Mouse (Mus musculus) stomach, postnatal 0 days (tissue): ENCODE measurements around the gene Cd55b. TPM values are rescaled to one million over a fixed set of nuclear protein-coding genes. Genes with fewer than 3 reads are reported as not detected.
A peak's percentile ranks its signal among the peaks of the same experiment; 100 is the strongest.
"Not testable (repeated sequence)": the region's sequence is repeated elsewhere in the genome, so short reads cannot be mapped to it uniquely, and the experiment has no call there.

Source experiments
- ATAC-seq: fragments of 200-750 bp; cut with Nextera tagmentation; 2 replicates; pipeline ENCODE4 v1.8.0; 2017; ENCODE audit not compliant: low FRiP score, low TSS enrichment
- DNase-seq: peaks from one replicate; pipeline ENCODE4 v3.0.0-alpha.2; 2016; ENCODE audit warnings: low spot score
- H3K27ac ChIP-seq: fragments of 300-500 bp; sonication (generic); replicated peaks from 2 replicates; pipeline ENCODE4 v1.5.1; 2014; ENCODE audit warnings: mild to moderate bottlenecking, control low read depth
- H3K27me3 ChIP-seq: fragments of 300-500 bp; sonication (generic); 2 replicates; pipeline ENCODE4 v1.6.1; 2014; ENCODE audit warnings: low read length; ENCODE audit not compliant: control insufficient read depth, insufficient read depth
- H3K36me3 ChIP-seq: fragments of 300-500 bp; sonication (generic); 2 replicates; pipeline ENCODE4 v1.6.1; 2014; ENCODE audit warnings: low read length, mixed read lengths; ENCODE audit not compliant: control insufficient read depth, insufficient read depth
- H3K4me1 ChIP-seq: fragments of 300-500 bp; sonication (generic); replicated peaks from 2 replicates; pipeline ENCODE4 v1.6.1; 2014; ENCODE audit warnings: antibody characterized with exemption; ENCODE audit not compliant: control insufficient read depth, insufficient read depth
- H3K4me2 ChIP-seq: fragments of 300-500 bp; sonication (generic); replicated peaks from 2 replicates; pipeline ENCODE4 v1.6.1; 2014; ENCODE audit warnings: low read depth, mild to moderate bottlenecking, control low read depth, moderate library complexity
- H3K4me3 ChIP-seq: fragments of 300-500 bp; sonication (generic); 2 replicates; pipeline ENCODE4 v1.5.1; 2014; ENCODE audit warnings: low read depth, low read length, control low read depth
- H3K9ac ChIP-seq: fragments of 300-500 bp; sonication (generic); 2 replicates; pipeline ENCODE4 v1.6.1; 2014; ENCODE audit warnings: mild to moderate bottlenecking, low read length, control low read depth, mixed read lengths
- H3K9me3 ChIP-seq: fragments of 300-500 bp; sonication (generic); 2 replicates; pipeline ENCODE4 v1.6.1; 2016; ENCODE audit warnings: low read length; ENCODE audit not compliant: control insufficient read depth
- CTCF ChIP-seq: IDR thresholded peaks from 2 replicates; pipeline ENCODE4 v1.5.1; 2016; ENCODE audit warnings: antibody characterized with exemption, low read depth, mild to moderate bottlenecking, moderate library complexity
- EP300 ChIP-seq: optimal IDR thresholded peaks from 2 replicates; pipeline ENCODE3; 2016; ENCODE audit warnings: antibody characterized with exemption
- WGBS: fragments of 180-500 bp; shearing (Covaris S2); extraction: QIAGEN DNeasy Blood & Tissue Kit; methylation state at CpG from one replicate; pipeline ENCODE4 v1.1.7; 2014; 5-methylcytosine and 5-hydroxymethylcytosine counted together
- polyA plus RNA-seq: library from polyadenylated mRNA; unstranded; fragments of >200 nt; fragmentation: Nextera tagmentation; extraction: Ambion mirVana; gene quantifications from 2 replicates; pipeline ENCODE4 v1.2.1, GENCODE M21; 2015

The Cd55b gene
- polyA plus RNA-seq, 1 experiment from 2014 or later: 0.42 TPM

- H3K4me1 ChIP-seq, DNase-seq, H3K4me2 ChIP-seq, H3K9ac ChIP-seq, H3K27ac ChIP-seq, H3K27me3 ChIP-seq, H3K4me3 ChIP-seq, H3K36me3 ChIP-seq, H3K9me3 ChIP-seq: not testable (repeated sequence)
- peak; percentile 69 for ATAC-seq
- 0 out of 2 replicates have a peak, but pooled peaks have one; percentile 15 for TF ChIP-seq CTCF
Observed at GRCm38 (mm10) chr1:130397109-130397508, 25.7 kb downstream of the Cd55b start.

GRCm38 (mm10) chr1:130387282-130387681, 35.5 kb downstream of the Cd55b start:
- DNase-seq, H3K4me3 ChIP-seq, H3K9ac ChIP-seq, H3K4me1 ChIP-seq, H3K4me2 ChIP-seq, H3K9me3 ChIP-seq, H3K27me3 ChIP-seq, H3K36me3 ChIP-seq, ATAC-seq, H3K27ac ChIP-seq: not testable (repeated sequence)

GRCm38 (mm10) chr1:130377726-130378429, 44.9 kb downstream of the Cd55b start:
- H3K27ac ChIP-seq: no peak overlapping the region
- H3K4me2 ChIP-seq: no peak overlapping the region
- ATAC-seq: no peak
- 90% methylated on average over 14 of the region's 14 CpGs for whole genome bisulfite sequencing
- H3K4me1 ChIP-seq: no peaks in the 10 kb centered on the region
- no peak overlapping the region for H3K9ac ChIP-seq
- no peaks in the 10 kb centered on the region for H3K27me3 ChIP-seq
- TF ChIP-seq CTCF (no peak), EP300 (no peak)
- H3K36me3 ChIP-seq: no peaks in the 10 kb centered on the region
- no peak overlapping the region for H3K4me3 ChIP-seq
- H3K9me3 ChIP-seq: no peaks in the 10 kb centered on the region
- no peak for DNase-seq

GRCm38 (mm10) chr1:130374173-130374785, 48.5 kb downstream of the Cd55b start:
- Histone ChIP-seq H3K27me3 (no peaks in the 10 kb centered on the region), H3K4me2 (no peak overlapping the region), H3K4me3 (no peak overlapping the region), H3K4me1 (no peaks in the 10 kb centered on the region), H3K36me3 (no peaks in the 10 kb centered on the region), H3K27ac (no peak overlapping the region), H3K9ac (no peak overlapping the region), H3K9me3 (no peaks in the 10 kb centered on the region)
- ATAC-seq (no peak), DNase-seq (no peak)
- WGBS: 56% methylated on average over 3 of the region's 3 CpGs
- TF ChIP-seq CTCF: no peak
- no peak for TF ChIP-seq EP300

- no peak for ATAC-seq
- TF ChIP-seq EP300 (no peak), CTCF (no peak)
- H3K4me1 ChIP-seq: no peaks in the 10 kb centered on the region
- H3K36me3 ChIP-seq: no peaks in the 10 kb centered on the region
- no peaks in the 10 kb centered on the region for H3K27me3 ChIP-seq
- no peak overlapping the region for H3K4me2 ChIP-seq
- no peak overlapping the region for H3K27ac ChIP-seq
- H3K4me3 ChIP-seq: no peak overlapping the region
- DNase-seq: no peak
- H3K9me3 ChIP-seq: no peaks in the 10 kb centered on the region
- 16% methylated on average over 2 of the region's 2 CpGs for WGBS
- no peak overlapping the region for H3K9ac ChIP-seq
Observed at GRCm38 (mm10) chr1:130373398-130374083, 49.3 kb downstream of the Cd55b start.

GRCm38 (mm10) chr1:130371895-130372528, 50.8 kb downstream of the Cd55b start:
- H3K36me3 ChIP-seq: no peaks in the 10 kb centered on the region
- H3K27ac ChIP-seq: no peak overlapping the region
- no peaks in the 10 kb centered on the region for H3K9me3 ChIP-seq
- no peak overlapping the region for H3K9ac ChIP-seq
- H3K4me2 ChIP-seq: no peak overlapping the region
- whole genome bisulfite sequencing: 39% methylated on average over 7 of the region's 7 CpGs
- peak; percentile 92 for TF ChIP-seq CTCF
- no peak for TF ChIP-seq EP300
- no peaks in the 10 kb centered on the region for H3K27me3 ChIP-seq
- no peak overlapping the region for H3K4me3 ChIP-seq
- peak; percentile 34 for DNase-seq
- H3K4me1 ChIP-seq: no peaks in the 10 kb centered on the region
- no peak for ATAC-seq
